Mouse (Mus musculus) embryonic stem cell, embryonic (primary cell): ENCODE measurements at regions not wholly inside any gene's neighbourhood (a gene's known extent, or its start where the extent isn't known, plus 50 kb on each side); places are given as distances from the start of the nearest gene placed in this dataset.

ENCODE experiments used
- CTCF ChIA-PET, 4 experiments: fragments of 300-600 bp in 2 of 4; fragments of 350-600 bp in 2 of 4; sonication (Branson Sonifier 250); formaldehyde crosslinking; loops; one replicate each; lab custom pipeline; 2022; ENCODE audit warnings: inconsistent platforms in 2 of 4; lab: Charles Lee
- POLR2A ChIA-PET, 4 experiments: fragments of 300-600 bp in 2 of 4; fragments of 350-600 bp in 2 of 4; sonication (Branson Sonifier 250); formaldehyde crosslinking; loops; one replicate each; lab custom pipeline; 2022; ENCODE audit warnings: antibody characterized with exemption in 4 of 4, inconsistent platforms in 1 of 4; lab: Charles Lee

DNA sequence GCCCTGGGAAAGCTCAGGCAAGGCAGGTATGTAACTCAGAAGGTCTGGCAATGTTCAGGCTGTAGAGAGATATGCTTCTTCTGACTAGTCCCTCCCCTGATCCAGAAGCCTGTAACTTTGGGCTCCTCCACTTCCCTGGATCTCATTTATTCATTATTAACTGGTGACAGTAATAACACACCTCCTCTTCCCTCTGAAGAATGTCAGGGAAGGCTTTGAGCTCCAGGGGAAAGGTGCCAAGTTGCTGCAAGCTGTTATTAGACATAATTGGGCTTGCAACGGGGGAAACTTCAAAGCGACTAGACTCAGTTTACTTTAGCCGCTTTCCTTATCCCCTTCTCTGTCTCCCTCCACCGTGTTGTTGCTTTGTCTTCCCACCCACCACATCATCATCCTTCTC lies 75.6 kb upstream of the Tmprss2 start:
- ChIA-PET POLR2A (no interaction called here), CTCF (no interaction called here)

DNA sequence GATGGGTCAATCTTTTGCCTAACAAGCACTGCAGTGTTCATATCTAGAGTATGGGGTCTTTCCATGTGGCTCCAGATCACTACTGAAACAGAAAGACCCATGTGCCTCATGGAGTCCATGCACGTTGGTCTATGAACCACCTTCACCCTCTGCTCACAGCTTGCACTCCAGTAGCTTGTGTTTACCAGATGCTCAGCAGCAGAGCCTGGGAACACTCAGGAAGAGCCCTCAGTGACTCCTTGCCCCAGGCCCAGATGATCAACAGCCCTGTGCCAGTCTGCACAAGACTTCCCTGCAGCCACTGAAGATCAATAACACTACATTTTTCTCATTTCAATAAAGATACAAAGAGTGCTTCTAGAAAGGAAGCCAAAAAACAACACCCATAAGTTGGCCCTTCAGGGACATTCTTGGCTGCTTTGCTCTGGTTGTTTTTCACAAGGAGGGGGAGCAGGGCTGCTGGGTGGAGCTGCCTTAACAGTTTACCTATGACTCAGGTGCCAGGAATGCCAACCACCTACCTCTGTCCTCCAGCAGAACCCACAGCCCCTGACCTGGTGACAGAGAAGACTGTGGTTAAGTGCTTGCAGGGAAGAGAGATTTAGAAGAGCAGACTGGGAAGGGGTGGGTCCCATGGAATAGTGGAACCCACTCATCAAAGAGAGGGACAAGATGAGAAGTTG lies 74.7 kb upstream of the Tmprss2 start:
- ChIA-PET CTCF (no interaction called here), POLR2A (no interaction called here)

DNA sequence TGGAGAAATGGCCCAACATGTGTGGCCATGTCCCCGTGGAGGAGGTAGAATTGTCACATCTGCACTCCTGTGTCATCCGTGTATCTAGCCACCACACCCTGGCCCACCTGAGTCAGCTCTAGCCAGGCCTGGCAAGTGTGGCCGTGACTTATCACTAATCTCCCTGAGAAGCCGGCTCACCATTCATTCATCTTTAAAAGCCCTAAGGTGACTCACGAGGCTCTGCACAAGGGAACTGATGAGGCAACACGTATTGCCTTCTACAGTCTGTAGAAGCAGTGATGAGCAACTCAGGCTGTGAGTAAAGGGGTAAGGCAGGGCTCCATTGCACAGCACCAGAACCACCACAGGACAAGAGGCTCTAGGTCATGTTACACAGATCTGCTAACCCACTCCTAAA lies 70.2 kb upstream of the Tmprss2 start:
- POLR2A ChIA-PET = no interaction called here
- CTCF ChIA-PET = no interaction called here

DNA sequence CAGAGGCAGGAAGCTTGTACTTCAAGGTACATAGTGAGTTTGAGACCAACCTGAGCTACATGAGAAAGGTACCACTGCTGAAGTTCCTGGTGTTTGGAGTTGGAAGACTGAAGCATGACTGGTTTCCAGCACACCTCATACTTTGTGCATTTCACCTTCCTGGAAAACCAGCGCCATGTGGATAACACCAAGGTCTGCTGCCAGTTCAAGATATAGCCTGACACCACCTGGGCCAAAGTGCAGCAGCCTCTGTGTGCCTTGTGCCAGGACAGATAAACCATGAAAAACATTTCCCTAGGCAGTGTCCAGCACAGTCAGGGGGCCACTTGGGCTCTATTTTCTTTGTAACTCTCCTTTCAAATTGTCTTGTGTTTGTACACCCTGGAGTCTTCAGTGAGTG lies 68.8 kb upstream of the Tmprss2 start:
- CTCF ChIA-PET = interaction anchor here in 1 of 4 experiments (1.5 kb wide), 1 partner anchor 18 kb away, joined by 3 read pairs; no protein-coding TSS in a partner anchor
- POLR2A ChIA-PET = no interaction called here

DNA sequence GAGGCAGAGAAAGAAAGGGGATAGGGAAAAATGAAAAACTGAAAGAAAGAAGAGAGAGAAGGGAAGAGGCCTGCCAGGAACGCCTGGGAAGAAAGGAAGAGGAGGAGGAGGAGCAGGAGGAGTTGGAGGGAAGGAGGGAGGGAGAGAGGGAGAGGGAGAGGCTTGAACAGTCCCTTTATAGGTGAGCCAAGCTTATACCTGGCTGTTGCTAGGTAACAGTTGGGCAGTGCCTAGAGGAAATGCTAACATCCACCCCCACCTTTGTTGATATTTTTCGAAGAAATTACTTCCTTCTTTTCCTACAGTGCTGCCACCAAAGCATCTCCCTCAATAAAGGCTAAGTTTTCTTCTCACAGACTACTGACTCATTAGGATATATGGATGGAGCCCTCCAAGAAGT lies 68.3 kb upstream of the Tmprss2 start:
- POLR2A ChIA-PET = no interaction called here
- CTCF ChIA-PET = interaction anchor here in 1 of 4 experiments (1.5 kb wide), 1 partner anchor 18 kb away, joined by 3 read pairs; no protein-coding TSS in a partner anchor

DNA sequence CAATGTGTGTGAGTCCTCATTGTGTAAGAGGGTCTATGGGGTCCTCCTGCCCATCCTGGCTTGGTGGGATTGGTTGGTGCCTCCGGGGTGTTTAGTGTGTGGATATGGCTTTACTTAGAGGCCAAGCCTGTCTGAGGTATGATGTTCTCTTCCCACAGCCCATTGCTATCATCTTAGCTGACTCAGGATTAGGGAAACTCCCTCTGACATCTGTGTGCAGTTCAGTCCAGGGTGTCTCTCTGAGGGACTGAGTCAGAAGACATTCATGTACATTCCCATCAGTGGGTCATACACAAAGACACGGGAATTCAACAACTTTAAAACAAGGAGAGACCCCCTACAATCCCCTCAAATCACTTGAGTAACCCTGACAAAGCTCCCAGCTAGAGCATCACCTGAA lies 66.6 kb upstream of the Tmprss2 start:
- ChIA-PET POLR2A (no interaction called here), CTCF (interaction anchor here in 1 of 4 experiments (0.7 kb wide), 1 partner anchor 21 kb away, joined by 24 read pairs; no protein-coding TSS in a partner anchor)

DNA sequence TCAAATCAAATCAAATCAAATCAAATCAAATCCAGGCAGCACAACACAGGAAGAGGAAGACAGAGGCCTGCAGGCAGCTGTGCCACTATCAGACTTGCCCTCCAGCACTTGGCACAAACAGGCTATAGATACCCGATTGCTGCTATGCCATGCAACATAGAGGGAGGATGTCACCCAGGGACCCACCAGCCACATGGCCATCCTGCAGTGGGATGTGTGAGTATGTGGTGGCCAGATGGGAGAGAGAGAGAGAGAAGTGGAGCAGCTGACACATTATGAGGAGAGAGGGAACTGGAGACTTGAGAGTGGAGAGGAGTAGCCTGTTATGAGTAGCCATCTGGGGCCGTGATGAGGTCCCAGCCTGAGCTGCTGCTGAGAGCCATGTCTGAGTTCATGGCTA lies 62.6 kb upstream of the Tmprss2 start:
- ChIA-PET POLR2A (no interaction called here), CTCF (interaction anchor here in 1 of 4 experiments (0.9 kb wide), 1 partner anchor 129 kb away, joined by 3 read pairs; no protein-coding TSS in a partner anchor)

DNA sequence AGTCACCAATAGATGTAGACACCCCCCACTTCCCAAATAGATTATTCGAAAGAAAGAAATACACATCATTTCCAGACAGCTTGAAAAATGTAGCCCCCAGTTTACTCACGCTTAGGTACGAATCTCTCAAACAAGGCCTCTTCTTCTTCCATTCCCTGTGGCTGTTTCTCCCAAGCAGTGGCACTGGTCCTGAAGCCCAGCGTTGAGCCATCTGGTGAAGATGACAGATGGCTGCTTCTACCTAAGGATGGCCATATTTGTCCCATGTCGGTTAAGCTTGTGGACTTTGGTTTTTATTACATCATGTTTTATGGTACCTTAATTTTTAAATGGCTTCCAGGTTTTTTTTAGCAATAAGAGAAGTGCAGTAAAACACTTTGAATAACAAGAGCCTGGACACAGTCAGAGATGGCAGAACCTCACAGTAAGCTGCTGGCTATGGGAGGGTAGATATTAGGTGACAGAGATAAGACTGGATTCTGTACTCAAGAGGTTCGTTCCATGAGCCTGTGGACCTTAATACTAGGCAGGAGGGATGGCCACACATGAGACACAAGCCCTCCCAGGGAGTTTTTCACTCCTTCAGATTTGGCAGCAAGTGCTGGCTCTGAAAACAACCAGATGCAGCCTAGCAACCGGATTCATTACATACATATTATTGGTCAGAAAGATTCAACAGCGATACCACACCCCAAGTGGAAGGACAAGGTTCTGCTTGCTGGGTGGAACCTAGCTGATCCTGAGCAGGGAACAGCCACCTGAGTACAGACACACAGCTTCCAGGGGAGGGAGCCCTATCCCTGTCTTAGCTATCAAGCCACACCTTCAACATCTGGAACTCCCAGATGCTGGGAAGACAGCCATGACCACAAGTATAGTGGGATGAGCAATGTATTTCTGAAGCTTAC lies 59.4 kb upstream of the Tmprss2 start:
- POLR2A ChIA-PET = no interaction called here
- CTCF ChIA-PET = interaction anchor here in 3 of 4 experiments (0.6 to 1.0 kb wide), 3 partner anchors 108 to 358 kb away, joined by 3 to 6 read pairs (median 6); no protein-coding TSS in a partner anchor

DNA sequence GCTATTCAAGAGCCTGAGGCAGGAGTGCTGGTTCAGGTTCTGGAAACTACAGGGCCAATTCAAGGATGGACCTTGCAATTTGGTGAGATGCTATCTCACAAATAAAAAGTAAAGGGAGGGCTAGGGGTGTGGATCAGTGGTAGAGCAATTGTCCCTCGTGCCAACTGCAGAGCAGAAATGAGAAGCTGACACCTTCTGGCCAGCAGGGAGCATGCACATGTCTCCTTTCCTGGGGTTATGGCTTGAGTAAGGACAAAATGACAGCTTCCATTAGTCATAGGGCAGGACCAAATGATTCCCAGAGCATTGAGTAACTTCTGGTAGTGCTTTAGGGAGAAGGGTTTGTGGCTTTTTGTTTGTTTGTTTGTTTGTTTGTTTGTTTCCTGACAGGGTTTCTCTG lies 56.5 kb upstream of the Tmprss2 start:
- ChIA-PET POLR2A (interaction anchor here in 1 of 4 experiments (0.6 to 0.8 kb wide), 2 partner anchors 9 to 255 kb away, joined by 3 to 4 read pairs; no protein-coding TSS in a partner anchor), CTCF (interaction anchor here in 1 of 4 experiments (0.7 kb wide), 2 partner anchors 30 to 74 kb away, joined by 3 to 4 read pairs; no protein-coding TSS in a partner anchor)

DNA sequence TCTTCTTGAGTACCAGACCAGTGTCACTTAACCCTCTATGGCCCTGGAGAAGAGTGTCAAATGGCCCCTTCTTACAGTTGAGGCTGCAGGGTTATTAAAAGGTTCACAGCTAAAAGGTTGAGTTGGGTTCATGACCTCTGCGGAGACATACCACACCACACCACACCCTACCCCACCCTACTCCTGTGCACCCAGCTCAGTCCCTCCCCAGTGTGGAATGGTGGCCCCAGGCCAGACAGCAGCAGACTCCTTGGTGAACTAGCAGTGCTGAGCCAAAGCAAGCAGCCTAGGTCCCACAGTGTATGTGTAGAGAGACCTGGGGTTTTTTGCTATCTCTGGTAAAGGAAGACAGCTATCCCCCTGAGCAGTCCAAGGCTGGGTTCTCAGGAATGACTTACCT lies 54.5 kb upstream of the Tmprss2 start:
- ChIA-PET CTCF (no interaction called here), POLR2A (interaction anchor here in 3 of 4 experiments (0.7 to 1.0 kb wide), 3 partner anchors 85 to 331 kb away, joined by 3 to 4 read pairs (median 3); no protein-coding TSS in a partner anchor)
